Mouse (Mus musculus) yolk sac, embryonic 10.5 days (tissue): ENCODE measurements around the gene Alyref2.
"Not testable (repeated sequence)": the region's sequence is repeated elsewhere in the genome, so short reads cannot be mapped to it uniquely, and the experiment has no call there.

ENCODE experiments used
- DNase-seq: peaks from one replicate; pipeline ENCODE4 v3.0.0-alpha.2; 2017; ENCODE audit warnings: low spot score

The Alyref2 gene

DNA sequence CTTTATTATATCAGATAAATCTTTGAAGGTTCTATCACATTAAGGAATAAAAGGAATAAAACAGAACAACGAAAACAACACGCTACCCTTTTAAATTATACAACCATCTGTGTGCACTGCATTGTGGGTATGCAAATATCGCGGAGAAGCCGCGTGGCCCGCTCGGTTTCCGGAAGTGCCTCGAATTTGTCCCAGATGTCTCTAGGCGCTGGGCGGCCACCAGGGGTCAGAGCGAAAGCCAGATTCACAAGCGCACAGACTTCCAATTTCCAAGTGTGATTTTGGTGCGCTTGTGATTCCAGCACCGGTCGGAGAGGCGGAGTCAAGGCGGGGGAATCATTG lies at the start of gene Alyref2:
Gene Alyref2, plus strand, starts transcription at position 229 of the 342 bp plus-strand sequence.
- peak; percentile 95 for DNase-seq

DNA sequence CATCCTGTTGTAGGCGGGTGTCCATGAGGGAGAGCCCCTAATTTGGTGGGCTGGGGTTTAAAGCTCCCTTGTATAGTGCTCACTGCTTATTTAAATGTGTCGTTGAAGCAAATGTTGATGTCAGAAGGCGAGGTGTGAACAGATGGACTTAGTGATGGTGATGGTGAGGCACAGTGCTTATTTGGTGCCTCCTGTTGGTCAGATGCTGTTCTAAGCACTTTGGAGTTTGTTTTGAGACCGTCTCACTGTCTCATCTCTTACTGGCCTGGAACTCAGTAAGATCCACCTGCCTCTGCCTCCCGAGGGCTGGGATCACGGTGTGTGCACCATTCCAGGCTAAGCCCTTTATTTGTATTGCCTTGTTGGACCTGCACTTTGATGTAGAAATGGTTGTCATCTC lies 48.4 kb upstream of the Alyref2 start:
- no peak for DNase-seq

DNA sequence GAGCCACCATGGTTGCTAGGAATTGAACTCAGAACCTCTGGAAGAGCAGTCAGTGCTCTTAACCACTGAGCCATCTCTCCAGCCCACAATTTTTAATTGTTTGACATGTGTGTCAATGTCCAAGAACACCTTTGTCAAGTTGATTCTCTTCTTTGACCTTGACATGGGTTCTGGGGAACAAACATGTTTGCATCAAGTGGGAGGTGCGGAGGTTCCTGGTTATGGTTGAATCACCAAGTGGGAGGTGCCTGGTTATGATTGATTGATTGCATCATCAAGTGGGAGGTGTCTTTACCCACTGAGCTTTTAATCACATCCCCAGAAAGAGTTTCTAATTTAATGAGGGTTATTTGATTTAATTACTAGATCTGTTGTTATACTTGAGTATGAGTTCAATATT lies 45.7 kb upstream of the Alyref2 start:
- no peak for DNase-seq

DNA sequence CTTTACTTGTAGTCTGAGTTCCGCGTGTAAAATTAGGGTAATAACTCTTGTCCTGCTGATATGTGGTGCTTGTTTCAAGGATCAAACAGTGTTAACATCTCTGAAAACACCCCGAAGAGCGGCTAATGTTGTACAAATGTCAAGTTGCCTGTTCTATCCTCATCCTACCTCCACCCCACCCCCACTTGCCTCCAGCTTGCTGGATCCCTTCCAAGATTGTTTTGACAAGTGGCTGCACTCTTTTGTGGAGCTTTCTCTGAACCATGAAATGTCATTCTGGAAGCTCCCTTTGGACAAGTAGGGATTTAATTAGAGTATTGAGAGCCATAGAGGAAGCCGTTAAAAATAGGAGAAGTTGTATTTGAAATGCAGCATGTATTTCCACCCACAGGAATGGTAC lies 43.5 kb upstream of the Alyref2 start:
- no peak for DNase-seq

DNA sequence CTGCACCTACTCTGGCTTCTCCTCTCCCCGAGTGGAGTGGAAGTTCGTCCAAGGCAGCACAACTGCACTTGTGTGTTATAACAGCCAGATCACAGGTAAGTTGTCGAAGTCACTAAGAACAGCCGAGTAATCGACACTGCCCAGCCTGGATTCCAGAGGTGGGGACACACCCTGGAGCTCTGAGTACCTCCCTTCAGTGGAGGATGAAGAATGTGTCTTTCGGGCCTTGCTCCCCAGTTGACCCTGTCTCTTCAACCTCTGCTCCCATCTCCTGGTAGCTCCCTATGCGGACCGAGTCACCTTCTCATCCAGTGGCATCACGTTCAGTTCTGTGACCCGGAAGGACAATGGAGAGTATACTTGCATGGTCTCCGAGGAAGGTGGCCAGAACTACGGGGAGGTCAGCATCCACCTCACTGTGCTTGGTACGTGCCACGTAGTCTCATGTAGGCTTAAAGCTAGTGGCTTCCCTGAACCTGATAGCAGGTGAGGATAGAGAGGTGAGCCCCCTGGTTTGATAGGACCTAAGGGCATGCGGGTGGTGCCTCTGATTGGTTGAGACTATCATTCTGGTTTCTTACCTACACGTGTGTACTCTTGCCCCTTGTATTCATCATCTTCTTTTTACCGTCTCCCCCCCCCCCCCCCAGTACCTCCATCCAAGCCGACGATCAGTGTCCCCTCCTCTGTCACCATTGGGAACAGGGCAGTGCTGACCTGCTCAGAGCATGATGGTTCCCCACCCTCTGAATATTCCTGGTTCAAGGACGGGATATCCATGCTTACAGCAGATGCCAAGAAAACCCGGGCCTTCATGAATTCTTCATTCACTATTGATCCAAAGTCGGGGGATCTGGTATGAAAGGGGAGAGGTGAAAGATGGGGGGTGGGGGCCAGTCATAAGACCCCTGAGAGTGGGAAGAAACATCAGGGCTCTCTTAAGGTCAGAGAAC lies 42.5 kb upstream of the Alyref2 start:
- no peak for DNase-seq

DNA sequence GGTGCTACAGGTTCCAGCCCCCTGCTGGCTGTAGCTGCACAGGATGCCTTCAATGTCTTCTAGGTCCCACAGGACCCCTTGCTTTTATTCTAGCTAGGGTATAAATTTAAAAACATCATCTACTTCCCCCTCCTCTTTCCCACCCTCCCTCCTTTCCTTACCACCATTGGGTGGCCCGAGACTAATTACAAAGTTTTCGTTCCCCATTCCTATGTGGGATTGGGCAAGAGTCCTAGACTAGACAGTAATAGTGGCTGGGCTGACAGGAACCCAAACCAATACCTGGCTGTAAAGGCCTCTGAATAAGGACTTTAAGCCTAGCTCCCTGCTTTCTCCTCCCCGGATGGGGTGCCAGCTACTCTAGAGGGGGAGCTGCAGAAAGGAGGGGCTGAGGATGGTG lies 40.1 kb upstream of the Alyref2 start:
- DNase-seq: no peak

DNA sequence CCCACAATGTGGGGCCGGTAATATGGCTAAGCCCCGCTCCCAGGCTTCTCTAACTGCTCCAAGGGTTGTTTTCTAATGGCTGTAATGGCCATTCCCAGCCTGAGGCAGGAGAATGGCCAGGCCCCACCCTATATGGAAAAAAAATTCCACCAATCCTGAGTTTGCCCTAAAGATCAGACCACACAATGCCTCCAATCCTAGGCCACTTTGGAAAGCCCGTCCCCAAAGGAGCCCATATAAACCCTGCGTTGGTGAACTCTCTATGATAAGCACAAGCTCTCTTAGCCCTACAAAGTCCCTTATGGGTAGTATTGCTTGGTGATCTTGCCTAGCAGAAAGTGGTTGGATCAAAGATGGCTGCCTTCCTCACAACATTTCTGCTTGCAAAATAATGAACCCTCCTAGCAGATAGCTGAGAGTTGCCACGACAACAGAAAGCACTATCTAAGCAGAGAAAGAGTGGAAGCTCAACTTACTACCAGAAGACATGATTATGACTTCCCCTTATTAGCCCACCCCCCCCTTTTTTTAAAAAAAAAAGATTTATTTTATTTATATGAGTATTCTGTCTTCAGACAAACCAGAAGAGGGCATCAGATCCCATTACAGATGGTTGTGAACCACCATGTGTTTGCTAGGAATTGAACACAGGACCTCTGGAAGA lies 37.4 kb upstream of the Alyref2 start:
- DNase-seq: no peak

DNA sequence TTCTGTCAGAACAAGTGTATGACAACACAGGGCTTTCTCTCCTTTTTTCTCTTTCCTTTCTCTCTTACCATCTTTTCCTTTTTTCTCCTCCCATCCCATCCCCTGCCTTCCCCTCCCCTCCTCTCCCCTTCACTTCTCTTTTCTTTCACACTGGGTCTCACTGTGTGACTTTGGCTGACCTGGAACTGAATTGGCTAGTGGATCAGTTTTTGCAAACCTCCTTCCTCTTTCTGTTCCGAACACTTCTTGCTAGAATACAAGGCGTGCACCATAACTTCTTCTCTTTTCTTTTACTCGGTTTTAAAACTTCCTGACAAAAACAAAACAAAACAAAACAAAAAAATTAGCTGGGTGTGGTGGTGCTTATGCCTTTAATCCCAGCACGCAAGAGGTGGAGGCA lies 36.7 kb upstream of the Alyref2 start:
- DNase-seq: no peak

DNA sequence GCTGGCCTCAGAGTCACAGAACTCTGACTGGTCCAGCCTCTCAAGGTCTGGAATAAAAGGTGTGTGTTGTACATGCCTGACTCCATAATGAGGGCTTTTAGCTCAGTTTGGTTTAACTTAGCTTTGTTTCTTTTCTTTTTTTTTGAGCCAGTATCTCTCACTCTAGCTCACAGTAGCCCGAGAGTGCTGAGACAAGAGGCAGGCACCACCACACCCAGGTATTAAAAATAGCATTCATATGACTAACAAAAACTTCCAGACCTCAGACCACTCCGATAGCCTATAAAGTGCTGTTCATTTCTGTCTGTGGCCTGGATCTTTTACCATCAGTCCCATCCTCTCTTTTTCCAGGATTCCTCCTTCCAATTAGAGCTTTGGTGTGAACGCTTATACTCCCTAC lies 33.6 kb upstream of the Alyref2 start:
- DNase-seq: no peak

DNA sequence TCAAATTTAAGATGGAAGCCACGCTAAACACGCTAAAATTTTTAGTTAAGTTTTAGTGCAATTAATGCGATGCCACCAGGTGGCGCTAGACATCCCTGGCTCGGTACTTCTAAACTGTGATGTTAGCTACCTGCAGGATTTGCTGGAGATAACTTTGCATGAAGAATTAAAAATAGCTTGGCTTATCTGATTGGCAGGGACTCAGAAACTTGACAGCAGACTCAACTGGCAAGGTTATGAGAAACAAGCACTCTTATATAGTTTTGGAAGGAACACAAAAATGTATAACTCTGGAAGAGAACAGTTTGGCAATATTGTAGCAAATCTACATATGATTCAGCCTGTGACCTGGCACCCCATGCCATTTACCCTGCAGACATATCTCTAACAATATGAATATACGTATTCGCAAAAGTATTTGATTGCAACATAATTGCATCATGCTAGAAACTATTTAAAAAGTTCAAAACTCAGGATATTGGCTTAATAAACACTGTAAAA lies 32.9 kb upstream of the Alyref2 start:
- DNase-seq: no peak

DNA sequence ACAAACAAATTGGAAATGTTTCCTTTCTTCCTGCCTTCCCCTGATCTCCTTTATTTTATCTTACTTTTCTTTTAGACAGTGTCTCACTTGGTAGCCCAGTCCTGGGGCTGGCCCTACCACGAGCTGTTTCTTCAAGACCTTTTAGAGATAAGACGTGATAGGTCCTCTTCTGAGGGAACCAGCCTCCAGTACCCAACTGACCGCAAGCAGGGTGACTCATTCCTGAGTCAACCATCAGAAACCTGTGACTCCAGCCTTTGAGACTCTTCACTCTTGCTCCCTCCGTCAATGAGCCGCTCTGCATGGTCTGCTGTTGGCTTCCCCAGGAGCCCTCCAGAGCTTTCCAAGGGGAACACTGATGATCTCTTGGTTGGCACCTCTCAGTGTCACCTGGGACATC lies 32.4 kb upstream of the Alyref2 start:
- DNase-seq: no peak

DNA sequence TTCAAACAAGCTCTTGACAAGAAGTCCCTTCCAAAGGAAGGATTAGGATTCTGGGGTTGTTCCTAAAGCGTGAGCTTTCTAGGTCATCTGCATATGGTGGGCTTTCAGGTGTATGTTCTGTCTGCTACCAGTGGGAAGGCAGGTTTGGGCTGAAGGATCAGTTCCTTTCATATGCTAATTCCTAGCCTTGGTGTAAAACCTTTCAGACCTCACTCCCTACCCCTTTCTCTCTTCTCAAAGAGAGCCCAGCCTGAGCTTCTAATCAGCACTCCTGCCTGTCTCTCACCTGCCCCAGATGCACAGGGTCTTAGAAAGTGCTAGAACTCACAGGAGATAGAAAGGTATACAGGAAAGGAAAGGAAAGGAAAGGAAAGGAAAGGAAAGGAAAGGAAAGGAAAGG lies 31.8 kb upstream of the Alyref2 start:
- DNase-seq: no peak

DNA sequence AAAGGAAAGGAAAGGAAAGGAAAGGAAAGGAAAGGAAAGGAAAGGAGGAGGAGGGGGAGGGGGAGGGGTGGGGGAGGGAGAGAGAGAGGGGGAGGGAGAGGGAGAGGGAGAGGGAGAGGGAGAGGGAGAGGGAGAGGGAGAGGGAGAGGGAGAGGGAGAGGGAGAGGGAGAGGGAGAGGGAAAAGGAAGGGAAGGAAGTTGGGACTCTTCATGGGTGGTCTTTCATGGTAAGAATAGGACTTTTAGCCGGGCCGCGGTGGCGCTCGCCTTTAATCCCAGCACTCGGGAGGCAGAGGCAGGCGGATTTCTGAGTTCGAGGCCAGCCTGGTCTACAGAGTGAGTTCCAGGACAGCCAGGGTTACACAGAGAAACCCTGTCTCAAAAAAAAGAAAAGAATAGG lies 31.3 kb upstream of the Alyref2 start:
- not testable (repeated sequence) for DNase-seq

DNA sequence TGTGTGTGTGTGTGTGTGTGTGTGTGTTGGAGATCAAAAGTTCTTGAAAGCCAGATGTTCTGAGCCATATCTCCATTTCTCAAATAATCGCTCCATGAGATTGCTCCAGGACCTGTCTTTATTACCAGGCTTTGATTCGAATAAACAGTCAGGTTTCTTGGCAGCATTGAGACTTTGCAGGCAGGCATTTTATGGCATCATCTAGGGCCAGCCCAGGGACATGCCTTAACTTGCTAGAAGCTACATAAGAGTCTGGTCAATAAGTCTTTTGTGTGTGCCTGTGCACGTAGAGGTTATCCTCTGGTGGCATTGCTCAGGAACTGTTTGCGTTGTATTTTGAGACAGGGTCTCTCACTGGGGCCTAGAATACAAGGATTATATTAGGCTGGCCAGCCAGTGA lies 29.8 kb upstream of the Alyref2 start:
- no peak for DNase-seq

DNA sequence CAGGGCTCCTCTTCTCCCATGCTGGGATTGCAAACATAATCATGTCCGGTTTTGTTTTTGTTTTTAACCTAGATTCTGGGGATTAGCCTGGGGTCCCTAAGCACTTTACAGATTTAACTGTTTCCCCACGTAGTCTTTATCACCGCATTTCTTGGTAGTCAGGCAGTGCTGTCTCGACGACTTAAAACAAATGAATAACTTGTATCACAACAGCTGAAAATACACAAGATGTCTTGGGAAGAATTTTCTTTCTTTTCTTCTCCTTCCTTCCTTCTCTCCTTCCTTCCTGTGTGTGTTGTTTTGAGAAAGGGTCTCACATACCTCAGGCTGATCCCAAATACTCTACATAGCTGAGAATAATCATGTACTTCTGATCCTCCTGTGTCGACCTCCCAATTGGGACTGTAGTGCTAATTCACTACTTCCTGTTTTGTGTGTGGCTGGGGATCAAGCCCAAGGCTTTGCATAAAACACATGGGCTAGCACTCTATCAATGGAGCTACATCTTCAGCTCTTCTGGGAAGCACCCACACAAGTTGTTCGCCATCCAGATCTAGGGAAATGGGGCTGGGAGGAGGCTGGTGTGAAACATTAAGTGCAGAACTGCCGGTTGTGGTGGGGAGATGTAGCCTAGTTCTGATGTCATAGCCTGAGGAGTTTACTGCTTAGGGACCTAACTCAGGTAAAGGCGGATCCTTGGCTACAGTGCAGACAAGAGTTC lies 29.2 kb upstream of the Alyref2 start:
- no peak for DNase-seq

DNA sequence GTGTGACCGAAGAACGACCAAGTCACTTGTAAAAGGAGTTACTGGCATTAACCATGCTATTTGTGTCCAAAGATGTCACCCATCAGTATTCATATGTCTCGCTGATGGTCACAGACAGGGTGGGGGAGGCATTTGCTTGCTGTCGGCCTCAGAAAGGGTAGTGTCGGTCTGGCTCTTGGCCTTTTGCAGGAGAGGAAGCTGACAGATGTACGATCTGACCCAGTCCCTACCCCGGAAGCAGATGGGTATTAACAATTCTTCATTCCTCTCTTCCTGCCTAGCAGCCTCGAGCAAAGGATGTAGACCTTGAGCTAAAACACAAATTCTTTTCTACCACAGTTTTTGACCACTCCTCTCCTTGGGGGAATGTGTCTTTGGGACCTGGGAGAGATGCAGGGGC lies 26.2 kb upstream of the Alyref2 start:
- DNase-seq: no peak

DNA sequence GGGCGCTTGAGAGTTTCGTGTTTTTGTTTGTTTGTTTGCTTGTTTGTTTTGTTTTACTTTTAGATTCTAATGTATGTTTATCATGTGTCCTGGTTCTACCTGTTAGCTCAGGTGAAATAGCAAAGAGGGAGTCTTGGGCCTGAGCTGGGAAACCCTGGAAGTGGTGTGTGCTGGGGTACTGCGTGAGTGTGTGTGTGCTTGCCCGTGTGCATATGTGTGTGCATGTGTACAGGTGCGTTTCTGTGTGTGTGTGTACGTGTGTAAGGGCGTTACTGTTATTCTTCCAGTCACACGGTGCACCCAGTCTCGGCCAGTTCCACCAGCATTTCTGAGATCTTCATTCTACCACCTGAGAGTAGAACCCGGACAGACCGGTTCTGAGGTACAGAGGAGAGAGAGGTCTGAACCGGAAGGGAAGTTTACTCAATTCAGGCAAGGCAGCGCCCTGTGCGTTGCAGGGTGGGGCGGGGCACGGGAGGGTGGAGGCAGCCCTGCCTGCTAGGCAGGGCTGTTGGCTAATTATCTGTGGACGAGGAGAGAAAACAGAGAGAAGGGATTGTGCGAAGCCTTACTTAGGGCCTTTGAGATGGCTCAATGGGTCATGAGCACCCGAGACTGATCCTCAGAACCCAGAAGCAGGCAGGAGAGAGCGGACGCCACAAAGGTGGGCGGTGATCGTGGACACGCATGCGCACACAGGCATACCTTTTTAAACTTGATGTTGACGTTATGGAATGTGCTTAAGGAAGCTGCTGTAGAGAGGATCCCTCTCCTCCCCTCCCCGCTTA lies 25.3 kb upstream of the Alyref2 start:
- no peak for DNase-seq

DNA sequence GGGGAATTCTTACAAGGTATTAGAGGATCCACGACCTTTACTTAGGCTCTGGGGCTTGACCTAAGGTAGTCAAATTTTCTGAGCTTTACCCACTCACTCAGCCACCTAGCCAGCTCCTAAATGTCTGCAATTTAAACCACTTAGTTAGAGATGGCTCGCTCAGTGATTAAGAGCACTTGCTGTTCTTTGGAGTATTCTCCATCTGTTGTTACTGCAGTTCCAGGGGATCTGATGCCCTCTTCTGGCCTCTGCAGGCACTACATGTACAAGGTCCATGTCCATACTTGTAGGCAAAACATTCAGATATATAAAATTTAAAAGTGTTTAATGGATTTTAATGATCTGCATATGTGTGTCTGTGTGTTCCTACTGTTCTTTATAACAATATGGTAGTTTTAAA lies 24.3 kb upstream of the Alyref2 start:
- no peak for DNase-seq

DNA sequence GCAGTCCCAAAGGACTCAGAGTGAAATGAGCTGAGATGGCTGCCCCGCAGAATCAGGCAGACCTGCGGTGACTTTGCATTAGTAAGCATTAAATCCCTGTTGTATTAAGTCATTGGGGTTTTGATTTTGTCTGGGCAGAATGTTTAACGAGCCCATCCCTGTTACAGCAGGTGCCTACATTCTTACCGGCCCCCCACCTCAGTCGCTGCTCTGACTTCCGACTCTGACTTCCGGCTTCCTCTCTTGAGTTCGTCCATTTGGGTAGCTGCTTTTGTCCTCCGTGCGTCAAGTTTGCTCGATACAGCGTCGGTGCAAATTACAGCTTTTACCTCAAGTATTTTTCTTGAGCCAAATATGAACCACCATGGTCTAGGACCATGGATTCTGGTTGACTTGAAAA lies 9.0 kb upstream of the Alyref2 start:
- no peak for DNase-seq

DNA sequence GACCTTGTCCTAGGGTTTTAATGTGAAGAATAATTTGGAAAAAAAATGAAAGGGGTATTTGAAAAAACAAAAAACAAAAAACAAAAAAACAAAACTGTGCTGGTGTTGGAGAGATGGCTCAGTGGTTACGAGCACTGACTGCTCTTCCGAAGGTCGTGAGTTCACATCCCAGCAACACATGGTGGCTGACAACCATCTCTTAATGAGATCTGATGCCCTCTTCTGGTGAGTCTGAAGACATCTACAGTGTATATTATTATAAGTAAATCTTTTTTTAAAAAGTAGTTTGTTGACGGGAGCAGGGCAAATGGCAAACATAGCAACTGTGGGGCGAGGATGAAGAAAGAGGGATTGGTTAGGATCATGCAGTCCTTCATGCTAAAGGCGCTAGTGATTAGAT lies 7.9 kb upstream of the Alyref2 start:
- no peak for DNase-seq

DNA sequence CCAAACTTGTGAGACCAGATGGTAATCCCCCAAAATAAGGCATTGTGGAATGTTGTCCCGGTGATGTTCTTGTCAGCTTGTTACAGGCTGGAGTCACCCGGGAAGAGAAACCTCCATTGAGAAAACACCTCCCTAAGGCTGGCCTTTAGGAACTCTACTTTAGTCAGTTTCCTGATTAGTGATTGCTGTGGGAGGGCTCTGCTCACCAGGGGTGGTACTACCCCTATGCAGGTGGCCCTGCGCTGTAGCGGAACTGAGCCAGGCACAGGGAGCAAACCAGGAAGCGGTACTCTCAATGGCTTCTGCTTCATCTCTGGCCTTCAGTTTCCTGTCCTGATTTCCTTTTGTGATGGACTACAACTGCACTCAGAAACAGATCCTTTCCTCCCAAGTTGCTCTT lies 3.4 kb upstream of the Alyref2 start:
- DNase-seq: no peak

DNA sequence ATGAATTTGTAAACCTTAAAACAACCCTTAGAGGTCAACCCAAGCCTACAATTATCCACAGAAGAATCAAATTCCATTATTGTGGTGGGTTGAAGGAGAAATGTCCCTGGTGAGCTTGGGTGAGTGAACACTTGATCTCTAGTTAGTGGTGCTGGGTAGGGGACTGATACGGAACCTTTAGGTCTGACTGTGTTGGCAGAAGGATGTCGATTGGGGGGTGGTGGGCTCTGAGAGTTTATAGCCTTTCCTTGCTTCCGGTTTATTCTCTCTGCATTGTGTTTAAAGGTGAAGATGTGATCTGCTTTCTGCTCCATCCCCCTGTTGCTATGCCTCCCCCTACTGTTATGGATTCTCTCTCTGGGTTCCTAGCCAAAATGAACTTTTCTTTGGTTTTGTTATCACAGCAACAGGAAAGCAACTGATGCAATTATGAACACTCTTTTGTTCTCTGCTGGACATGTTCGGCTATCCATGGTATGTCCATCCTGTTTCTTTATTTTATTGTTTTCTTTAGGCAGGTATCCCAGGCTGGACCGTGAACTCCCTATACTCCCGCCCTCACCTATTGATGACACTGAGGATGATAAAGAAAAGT lies 2.2 kb upstream of the Alyref2 start:
- no peak for DNase-seq
